Mouse (Mus musculus): Measurements from ENCODE around the gene Tespa1. TPM values are rescaled to one million over a fixed set of nuclear protein-coding genes. Genes with fewer than 3 reads are reported as not detected.
"Not testable (repeated sequence)": the region's sequence is repeated elsewhere in the genome, so short reads cannot be mapped to it uniquely, and the experiment has no call there.

The Tespa1 gene
- 1 to 10 TPM in 1 of 2 experiments, under 1 TPM in 1; 0.37 to 3.2 TPM for total RNA-seq (2021)
- long read RNA-seq, experiment 1: 0 reads
- long read RNA-seq, experiment 2, partial matches to known transcripts: 0 of 1 reads
- long read RNA-seq, experiment 2, other reads (novel, unspliced or antisense): 1 of 1 reads

DNA sequence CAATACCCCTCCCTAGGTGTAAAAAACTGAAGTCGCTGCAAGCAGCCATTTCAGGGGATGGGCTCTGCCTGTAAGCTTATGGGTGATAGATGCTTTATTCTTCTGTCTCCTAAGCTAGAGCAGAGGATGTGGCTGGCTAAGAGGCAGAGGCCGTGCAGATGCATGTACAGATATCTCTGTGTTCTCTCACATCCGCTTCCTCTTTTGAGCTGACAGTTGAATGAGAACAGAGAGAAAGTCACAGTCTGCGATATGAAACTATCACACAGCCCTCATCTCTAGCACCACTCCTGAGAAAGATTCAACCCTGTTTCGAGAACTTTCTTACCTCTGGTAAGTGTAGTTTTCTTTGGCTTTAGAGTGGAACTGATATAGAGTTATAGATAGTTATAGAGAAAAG is at the start of gene Tespa1:
Gene Tespa1 (plus strand): TSS at position 234 of the 400 bp plus-strand sequence.
- DNase-seq: peak; percentile 6 to 25

GRCm38 (mm10) chr10:130275759-130276158 is 46.9 kb upstream of the Tespa1 start:
- DNase-seq: no peak

DNA sequence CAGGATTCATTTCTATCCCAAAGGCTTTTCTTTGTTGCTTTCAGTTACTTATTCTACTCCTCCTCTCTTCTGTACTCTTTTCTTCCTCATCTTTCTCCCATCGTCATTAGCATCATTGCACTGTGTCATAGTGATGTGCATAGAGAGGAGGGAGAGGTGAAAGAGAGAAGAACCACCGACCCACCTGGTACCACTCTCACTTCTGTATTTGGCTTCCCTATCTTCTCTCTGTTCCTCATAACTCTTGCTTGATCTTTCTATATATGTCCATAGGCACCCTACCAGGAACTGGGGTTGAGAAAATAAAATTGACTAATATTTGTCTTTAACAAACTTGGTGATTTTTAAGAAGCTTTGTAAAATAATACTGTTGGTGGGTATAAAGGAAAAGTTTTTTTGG is 46.2 kb upstream of the Tespa1 start:
- no peak for DNase-seq

- DNase-seq: peak in 1 of 2 experiments; percentile 4
Observed at GRCm38 (mm10) chr10:130280066-130280465, 42.6 kb upstream of the Tespa1 start, which contains the start of gene Neurod4. Gene Neurod4, minus strand, starts transcription at chr10:130280240.

DNA sequence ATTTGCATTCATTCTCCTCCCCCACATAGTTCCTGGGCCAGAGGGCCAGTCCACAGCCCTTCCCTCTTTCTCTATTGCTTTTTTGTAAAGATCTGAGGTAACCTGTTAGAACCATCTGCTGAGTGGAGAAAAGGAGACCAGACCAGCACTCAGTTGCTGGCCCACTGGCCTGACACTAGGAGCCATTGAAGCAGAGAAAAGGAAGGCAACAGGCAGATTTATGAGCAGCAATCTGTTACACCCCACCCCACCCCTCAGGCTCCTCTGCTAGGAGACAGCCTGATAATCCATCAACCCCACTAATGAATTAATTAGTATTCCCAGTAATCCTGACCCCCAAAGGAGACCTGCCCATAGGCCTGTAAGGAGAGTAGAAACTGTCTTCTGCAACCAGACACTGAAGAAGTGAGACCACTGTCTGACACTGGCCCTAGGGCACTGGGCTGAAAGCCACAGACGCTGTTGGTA is 40.7 kb upstream of the Tespa1 start:
- DNase-seq: no peak

GRCm38 (mm10) chr10:130287201-130287600 is 35.5 kb upstream of the Tespa1 start:
- no peak for DNase-seq

GRCm38 (mm10) chr10:130288007-130288406 is 34.7 kb upstream of the Tespa1 start:
- DNase-seq: no peak

DNA sequence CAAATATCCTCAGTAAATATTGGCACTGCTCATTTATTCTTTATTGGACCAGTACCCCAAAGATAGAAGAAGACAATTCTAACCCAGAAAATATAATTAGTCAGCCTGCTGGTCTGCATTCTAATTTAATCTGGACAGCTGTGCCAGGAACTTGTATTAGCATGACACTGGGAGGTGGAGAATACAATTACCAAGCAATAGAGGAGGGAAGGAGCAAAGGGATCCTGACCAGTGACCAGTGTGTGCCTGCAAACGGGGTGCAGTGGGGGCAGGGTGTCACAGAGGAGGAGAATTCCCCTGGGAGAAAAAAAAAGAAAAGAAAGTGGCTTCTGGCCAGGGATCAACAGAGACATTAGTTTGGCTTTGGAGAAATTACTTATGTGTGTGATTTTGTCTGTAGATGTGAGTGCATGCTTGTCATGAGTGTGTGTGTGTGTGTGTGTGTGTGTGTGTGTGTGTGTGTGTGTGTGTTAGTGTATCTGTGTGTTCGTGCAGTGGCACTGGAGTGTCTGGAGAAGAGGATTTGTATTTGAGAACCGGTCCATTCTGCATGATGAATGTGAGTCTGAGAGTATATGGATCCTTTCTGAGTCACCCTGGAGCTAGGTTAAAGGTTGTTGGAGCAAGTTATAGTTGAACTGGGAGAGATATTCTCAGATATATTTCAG is 28.8 kb upstream of the Tespa1 start:
- no peak for DNase-seq

GRCm38 (mm10) chr10:130298748-130299147 is 23.9 kb upstream of the Tespa1 start:
- DNase-seq: peak in 1 of 2 experiments; percentile 15

DNA sequence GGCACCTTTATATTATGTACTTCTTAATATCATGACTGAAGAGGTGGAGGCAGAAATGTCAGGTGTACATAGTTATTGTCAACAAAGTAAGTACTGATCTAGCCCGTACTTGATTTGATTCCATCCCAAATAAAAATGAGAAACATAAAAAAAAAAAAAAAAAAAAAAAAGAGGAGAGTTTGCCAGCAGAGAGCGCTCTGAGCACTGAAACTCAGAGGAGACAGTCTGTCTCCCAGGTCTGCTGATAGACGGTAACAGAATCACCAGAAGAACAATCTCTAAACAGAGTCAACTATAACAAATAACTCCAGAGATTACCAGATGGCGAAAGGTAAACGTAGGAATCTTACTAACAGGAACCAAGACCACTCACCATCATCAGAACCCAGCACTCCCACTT is 18.5 kb upstream of the Tespa1 start:
- DNase-seq: not testable (repeated sequence)

GRCm38 (mm10) chr10:130311534-130312227 is 11.0 kb upstream of the Tespa1 start:
- no peak for DNase-seq

- peak in 1 of 2 experiments; percentile 6 for DNase-seq
Observed at GRCm38 (mm10) chr10:130313531-130313930, 9.1 kb upstream of the Tespa1 start.

DNA sequence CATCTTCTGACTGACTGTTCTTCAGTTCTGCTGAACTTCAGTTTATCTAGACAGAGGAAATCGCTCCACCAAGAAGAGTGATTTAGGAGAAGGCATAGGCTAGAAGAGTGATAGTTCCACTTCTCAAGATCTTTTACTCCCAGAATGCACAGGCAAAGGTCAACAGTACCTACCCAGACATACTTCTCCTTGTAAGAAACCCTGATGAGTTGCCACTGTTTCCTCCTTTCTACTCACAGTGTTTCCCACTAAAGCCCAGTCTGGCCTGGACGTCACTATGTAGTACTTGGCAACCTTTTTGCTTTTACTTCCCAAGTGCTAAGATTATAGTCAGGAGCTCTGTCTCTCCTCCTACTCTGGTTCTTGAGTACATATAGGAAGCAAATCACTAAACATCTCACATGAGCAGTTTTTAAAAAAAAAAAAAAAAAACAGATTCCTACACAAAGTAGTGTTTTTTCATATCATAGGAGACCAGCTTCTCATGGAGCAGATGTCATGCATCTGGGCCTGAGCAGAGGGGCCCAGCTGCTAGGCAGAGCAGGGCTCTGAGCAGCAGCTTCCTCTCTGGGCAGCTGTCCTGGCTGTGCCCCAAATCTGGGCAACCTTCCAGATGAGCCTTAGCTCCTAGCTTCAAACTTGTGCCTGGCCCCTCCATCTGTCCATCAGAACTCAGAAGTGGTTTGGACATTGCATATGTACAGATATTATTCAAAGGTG is 8.4 kb upstream of the Tespa1 start:
- peak; percentile 32 to 45 for DNase-seq

- no peak for DNase-seq
Observed at GRCm38 (mm10) chr10:130315846-130316245, 6.8 kb upstream of the Tespa1 start.

GRCm38 (mm10) chr10:130318720-130319119 is 4.0 kb upstream of the Tespa1 start:
- DNase-seq: no peak

GRCm38 (mm10) chr10:130320715-130321114 is 2.0 kb upstream of the Tespa1 start:
- DNase-seq: no peak

DNA sequence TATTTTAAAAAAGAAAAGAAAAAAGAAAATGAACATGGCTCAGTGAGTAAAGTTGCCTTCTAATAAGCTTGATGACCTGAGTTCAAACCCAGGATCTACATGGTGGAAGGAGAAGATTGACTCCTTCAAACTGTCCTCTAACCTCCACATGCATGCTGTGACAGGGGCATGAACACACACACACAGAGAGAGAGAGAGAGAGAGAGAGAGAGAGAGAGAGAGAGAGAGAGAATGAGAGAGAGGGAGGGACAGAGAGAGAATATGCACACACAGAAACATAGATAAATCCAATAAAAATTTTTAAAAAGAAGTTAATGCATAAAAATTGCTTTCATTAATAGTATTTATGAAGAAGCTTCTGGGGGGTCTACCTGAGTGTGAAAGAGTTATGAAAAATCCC is 608 bp upstream of the Tespa1 start:
- no peak for DNase-seq

GRCm38 (mm10) chr10:130324243-130324642 is 1.6 kb downstream of the Tespa1 start:
- no peak for DNase-seq

GRCm38 (mm10) chr10:130330711-130331110 is 8.0 kb downstream of the Tespa1 start:
- no peak for DNase-seq

- DNase-seq: no peak
Observed at GRCm38 (mm10) chr10:130336385-130336784, 13.7 kb downstream of the Tespa1 start.

DNA sequence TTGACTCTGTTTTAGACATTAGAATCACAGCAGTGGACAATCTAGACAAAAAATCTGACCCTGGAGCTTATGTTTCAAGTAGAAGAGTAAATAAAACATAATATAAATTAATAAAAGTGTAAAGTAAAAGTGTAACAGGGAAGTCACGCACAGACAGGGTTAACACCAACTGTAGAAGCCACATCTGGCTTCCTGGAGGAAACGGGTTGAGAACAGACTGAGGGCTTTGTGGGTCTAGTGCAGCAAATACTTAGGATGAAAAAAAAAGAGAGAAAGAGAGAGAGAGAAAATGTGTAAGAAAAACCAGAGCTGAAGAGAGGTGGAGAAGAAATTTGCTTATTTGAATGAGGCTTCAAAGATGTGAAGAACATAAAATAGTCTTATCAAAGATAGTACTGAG is 14.9 kb downstream of the Tespa1 start:
- no peak for DNase-seq

DNA sequence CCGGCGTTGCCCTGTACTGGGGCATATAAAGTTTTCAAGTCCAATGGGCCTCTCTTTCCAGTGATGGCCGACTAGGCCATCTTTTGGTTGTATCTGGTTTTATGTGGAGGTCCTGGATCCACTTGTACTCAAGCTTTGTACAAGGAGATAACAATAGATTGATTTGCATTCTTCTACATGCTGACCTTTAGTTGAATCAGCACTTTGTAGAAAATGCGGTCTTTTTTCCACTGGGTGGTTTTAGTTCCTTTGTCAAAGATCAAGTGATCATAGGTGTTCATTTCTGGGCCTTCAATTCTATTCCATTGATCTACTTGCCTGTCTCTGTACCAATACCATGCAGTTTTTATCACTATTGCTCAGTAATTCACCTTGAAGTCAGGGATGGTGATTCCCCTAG is 17.4 kb downstream of the Tespa1 start:
- DNase-seq: not testable (repeated sequence)

DNA sequence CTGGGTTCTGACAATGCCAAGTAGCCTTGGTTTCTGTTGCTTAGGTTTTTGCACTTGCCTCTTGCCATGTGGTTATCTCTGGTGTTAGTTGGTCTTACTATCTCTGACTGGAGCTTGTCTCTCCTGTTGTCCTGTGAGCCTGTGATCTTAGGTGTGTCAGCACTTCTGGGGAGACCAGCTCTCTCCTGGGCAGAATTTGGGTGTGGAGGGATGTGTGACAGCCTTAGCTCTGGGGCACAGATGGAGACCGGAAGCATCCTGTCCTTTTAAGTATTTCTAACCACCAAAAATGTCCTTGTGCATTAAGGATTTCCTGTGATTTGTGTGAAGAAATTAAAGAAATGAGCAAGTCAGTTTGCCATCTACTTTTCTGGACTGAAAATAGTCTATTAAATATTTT is 21.4 kb downstream of the Tespa1 start:
- DNase-seq: no peak

Data from heart, adult 18-20 months (tissue).